Mouse (Mus musculus) bone marrow, adult 2 months (tissue): ENCODE measurements at regions not wholly inside any gene's neighbourhood (a gene's known extent, or its start where the extent isn't known, plus 50 kb on each side); places are given as distances from the start of the nearest gene placed in this dataset.

ENCODE experiments used
- CTCF ChIP-seq: fragments of 200-500 bp; IDR thresholded peaks from 2 replicates; pipeline ENCODE4 v1.5.1; 2011; ENCODE audit warnings: low read length, control low read depth; ENCODE audit not compliant: control insufficient read depth, insufficient read depth
- POLR2A ChIP-seq: fragments of 200-500 bp; IDR thresholded peaks from 2 replicates; pipeline ENCODE4 v1.6.1; 2011; ENCODE audit warnings: low read depth, mild to moderate bottlenecking, control low read depth, low read length, borderline replicate concordance; ENCODE audit not compliant: control insufficient read depth

GRCm38 (mm10) chr10:26520879-26521278 is 145.1 kb upstream of the L3mbtl3 start:
- no peak for TF ChIP-seq CTCF
- TF ChIP-seq POLR2A, result no peak
